Mouse (Mus musculus): Measurements from ENCODE around the gene Slco3a1. TPM values are rescaled to one million over a fixed set of nuclear protein-coding genes. Genes with fewer than 3 reads are reported as not detected.

Gene Slco3a1
- polyA plus RNA-seq, 1 experiment from 2014 or later, result 12.4 TPM

GRCm38 (mm10) chr7:74461146-74461545 lies 93.4 kb downstream of the Slco3a1 start:
- ATAC-seq (no peak), DNase-seq (ENCODE audit: low spot score) (no peak)
- no peak overlapping the region for H3K27ac ChIP-seq (ENCODE audit: low read depth, low read length)
- H3K9me3 ChIP-seq (replicated peaks; ENCODE audit: control insufficient read depth, low read length), result no peaks in the 10 kb centered on the region
- H3K4me2 ChIP-seq (ENCODE audit: low read length), result no peak overlapping the region
- H3K27me3 ChIP-seq (replicated peaks; ENCODE audit: control insufficient read depth, insufficient read depth, low read length), result no peaks in the 10 kb centered on the region
- no peaks in the 10 kb centered on the region for H3K4me1 ChIP-seq (ENCODE audit: control insufficient read depth, insufficient read depth, low read length)
- WGBS, result 100% methylated on average over 1 of the region's 1 CpGs
- no peak overlapping the region for H3K9ac ChIP-seq (ENCODE audit: low read length)
- H3K4me3 ChIP-seq (ENCODE audit: low read depth, low read length), result no peak overlapping the region
- no peaks in the 10 kb centered on the region for H3K36me3 ChIP-seq (ENCODE audit: control insufficient read depth, insufficient read depth, low read length)

- no peak overlapping the region for H3K4me3 ChIP-seq (ENCODE audit: low read depth, low read length)
- no peak overlapping the region for H3K27ac ChIP-seq (ENCODE audit: low read depth, low read length)
- no peak overlapping the region for H3K4me2 ChIP-seq (ENCODE audit: low read length)
- H3K27me3 ChIP-seq (replicated peaks; ENCODE audit: control insufficient read depth, insufficient read depth, low read length), result no peaks in the 10 kb centered on the region
- H3K4me1 ChIP-seq (ENCODE audit: control insufficient read depth, insufficient read depth, low read length), result no peaks in the 10 kb centered on the region
- H3K36me3 ChIP-seq (ENCODE audit: control insufficient read depth, insufficient read depth, low read length), result no peaks in the 10 kb centered on the region
- ATAC-seq (no peak), DNase-seq (ENCODE audit: low spot score) (no peak)
- no peaks in the 10 kb centered on the region for H3K9me3 ChIP-seq (replicated peaks; ENCODE audit: control insufficient read depth, low read length)
- no peak overlapping the region for H3K9ac ChIP-seq (ENCODE audit: low read length)
- WGBS, result 81% methylated on average over 3 of the region's 3 CpGs
These were observed 94.8 kb downstream of the Slco3a1 start for GRCm38 (mm10) chr7:74459812-74460211.

GRCm38 (mm10) chr7:74459277-74459676 lies 95.3 kb downstream of the Slco3a1 start:
- ATAC-seq (no peak), DNase-seq (ENCODE audit: low spot score) (no peak)
- Histone ChIP-seq H3K9me3 (replicated peaks; ENCODE audit: control insufficient read depth, low read length) (no peaks in the 10 kb centered on the region), H3K27ac (ENCODE audit: low read depth, low read length) (no peak overlapping the region), H3K9ac (ENCODE audit: low read length) (no peak overlapping the region), H3K4me1 (ENCODE audit: control insufficient read depth, insufficient read depth, low read length) (no peaks in the 10 kb centered on the region), H3K27me3 (replicated peaks; ENCODE audit: control insufficient read depth, insufficient read depth, low read length) (no peaks in the 10 kb centered on the region), H3K4me3 (ENCODE audit: low read depth, low read length) (no peak overlapping the region), H3K4me2 (ENCODE audit: low read length) (no peak overlapping the region), H3K36me3 (ENCODE audit: control insufficient read depth, insufficient read depth, low read length) (no peaks in the 10 kb centered on the region)
- WGBS, result 89% methylated on average over 5 of the region's 5 CpGs

GRCm38 (mm10) chr7:74458475-74459221 lies 95.9 kb downstream of the Slco3a1 start:
- WGBS, result 87% methylated on average over 8 of the region's 8 CpGs

GRCm38 (mm10) chr7:74457347-74457975 lies 97.1 kb downstream of the Slco3a1 start:
- Histone ChIP-seq H3K36me3 (ENCODE audit: control insufficient read depth, insufficient read depth, low read length) (no peaks in the 10 kb centered on the region), H3K9ac (ENCODE audit: low read length) (no peak overlapping the region), H3K27ac (ENCODE audit: low read depth, low read length) (no peak overlapping the region), H3K9me3 (replicated peaks; ENCODE audit: control insufficient read depth, low read length) (no peaks in the 10 kb centered on the region), H3K4me1 (ENCODE audit: control insufficient read depth, insufficient read depth, low read length) (no peaks in the 10 kb centered on the region), H3K4me2 (ENCODE audit: low read length) (no peak overlapping the region), H3K27me3 (replicated peaks; ENCODE audit: control insufficient read depth, insufficient read depth, low read length) (no peaks in the 10 kb centered on the region), H3K4me3 (ENCODE audit: low read depth, low read length) (no peak overlapping the region)
- DNase-seq (ENCODE audit: low spot score) (no peak), ATAC-seq (no peak)
- WGBS, result 83% methylated on average over 5 of the region's 5 CpGs

More at GRCm38 (mm10) chr7:74458475-74459221, 95.9 kb downstream of the Slco3a1 start:
- DNase-seq (ENCODE audit: low spot score), result no peak
- H3K4me3 ChIP-seq (ENCODE audit: low read depth, low read length), result no peak overlapping the region
- H3K36me3 ChIP-seq (ENCODE audit: control insufficient read depth, insufficient read depth, low read length), result no peaks in the 10 kb centered on the region
- no peaks in the 10 kb centered on the region for H3K9me3 ChIP-seq (replicated peaks; ENCODE audit: control insufficient read depth, low read length)
- no peak overlapping the region for H3K9ac ChIP-seq (ENCODE audit: low read length)
- H3K27me3 ChIP-seq (replicated peaks; ENCODE audit: control insufficient read depth, insufficient read depth, low read length), result no peaks in the 10 kb centered on the region
- no peak for ATAC-seq
- no peak overlapping the region for H3K27ac ChIP-seq (ENCODE audit: low read depth, low read length)
- H3K4me1 ChIP-seq (ENCODE audit: control insufficient read depth, insufficient read depth, low read length), result no peaks in the 10 kb centered on the region
- no peak overlapping the region for H3K4me2 ChIP-seq (ENCODE audit: low read length)

- no peak for DNase-seq (ENCODE audit: low spot score)
- no peak overlapping the region for H3K4me3 ChIP-seq (ENCODE audit: low read depth, low read length)
- no peak overlapping the region for H3K4me2 ChIP-seq (ENCODE audit: low read length)
- no peaks in the 10 kb centered on the region for H3K4me1 ChIP-seq (ENCODE audit: control insufficient read depth, insufficient read depth, low read length)
- 81% methylated on average over 2 of the region's 2 CpGs for WGBS
- H3K27ac ChIP-seq (ENCODE audit: low read depth, low read length), result no peak overlapping the region
- no peak for ATAC-seq
- no peaks in the 10 kb centered on the region for H3K9me3 ChIP-seq (replicated peaks; ENCODE audit: control insufficient read depth, low read length)
- no peaks in the 10 kb centered on the region for H3K36me3 ChIP-seq (ENCODE audit: control insufficient read depth, insufficient read depth, low read length)
- no peaks in the 10 kb centered on the region for H3K27me3 ChIP-seq (replicated peaks; ENCODE audit: control insufficient read depth, insufficient read depth, low read length)
- no peak overlapping the region for H3K9ac ChIP-seq (ENCODE audit: low read length)
These were observed 97.8 kb downstream of the Slco3a1 start for GRCm38 (mm10) chr7:74456781-74457180.

- Histone ChIP-seq H3K4me1 (ENCODE audit: control insufficient read depth, insufficient read depth, low read length) (no peaks in the 10 kb centered on the region; the same call in 1 of the 2 replicates), H3K36me3 (ENCODE audit: control insufficient read depth, insufficient read depth, low read length) (no peaks in the 10 kb centered on the region), H3K4me3 (ENCODE audit: low read depth, low read length) (no peak overlapping the region), H3K4me2 (ENCODE audit: low read length) (no peak overlapping the region), H3K27ac (ENCODE audit: low read depth, low read length) (no peak overlapping the region), H3K9me3 (replicated peaks; ENCODE audit: control insufficient read depth, low read length) (no peaks in the 10 kb centered on the region), H3K9ac (ENCODE audit: low read length) (no peak overlapping the region), H3K27me3 (replicated peaks; ENCODE audit: control insufficient read depth, insufficient read depth, low read length) (no peaks in the 10 kb centered on the region)
- ATAC-seq (no peak), DNase-seq (ENCODE audit: low spot score) (no peak)
- WGBS, result 81% methylated on average over 2 of the region's 2 CpGs
These were observed 103.5 kb downstream of the Slco3a1 start for GRCm38 (mm10) chr7:74451047-74451446.

- Histone ChIP-seq H3K4me1 (ENCODE audit: control insufficient read depth, insufficient read depth, low read length) (no peaks in the 10 kb centered on the region; the same call in 1 of the 2 replicates), H3K9me3 (replicated peaks; ENCODE audit: control insufficient read depth, low read length) (no peaks in the 10 kb centered on the region), H3K9ac (ENCODE audit: low read length) (no peak overlapping the region), H3K27ac (ENCODE audit: low read depth, low read length) (no peak overlapping the region), H3K4me2 (ENCODE audit: low read length) (no peak overlapping the region), H3K27me3 (replicated peaks; ENCODE audit: control insufficient read depth, insufficient read depth, low read length) (no peaks in the 10 kb centered on the region), H3K36me3 (ENCODE audit: control insufficient read depth, insufficient read depth, low read length) (no peaks in the 10 kb centered on the region), H3K4me3 (ENCODE audit: low read depth, low read length) (no peak overlapping the region)
- DNase-seq (ENCODE audit: low spot score) (no peak), ATAC-seq (no peak)
- 100% methylated on average over 1 of the region's 1 CpGs for WGBS
These were observed 104.8 kb downstream of the Slco3a1 start for GRCm38 (mm10) chr7:74449802-74450201.

- no peaks in the 10 kb centered on the region for H3K9me3 ChIP-seq (replicated peaks; ENCODE audit: control insufficient read depth, low read length)
- H3K4me2 ChIP-seq (ENCODE audit: low read length), result no peak overlapping the region
- ATAC-seq, result no peak
- no peak overlapping the region for H3K4me3 ChIP-seq (ENCODE audit: low read depth, low read length)
- DNase-seq (ENCODE audit: low spot score), result peak; percentile 5
- 7% methylated on average over 2 of the region's 2 CpGs for WGBS
- H3K27ac ChIP-seq (ENCODE audit: low read depth, low read length), result no peak overlapping the region
- H3K4me1 ChIP-seq (ENCODE audit: control insufficient read depth, insufficient read depth, low read length), result no peaks in the 10 kb centered on the region; the same call in 1 of the 2 replicates
- no peaks in the 10 kb centered on the region for H3K36me3 ChIP-seq (ENCODE audit: control insufficient read depth, insufficient read depth, low read length)
- H3K27me3 ChIP-seq (replicated peaks; ENCODE audit: control insufficient read depth, insufficient read depth, low read length), result no peaks in the 10 kb centered on the region
- no peak overlapping the region for H3K9ac ChIP-seq (ENCODE audit: low read length)
These were observed 106.8 kb downstream of the Slco3a1 start for GRCm38 (mm10) chr7:74447781-74448180.
